In the genomic region with DNA sequence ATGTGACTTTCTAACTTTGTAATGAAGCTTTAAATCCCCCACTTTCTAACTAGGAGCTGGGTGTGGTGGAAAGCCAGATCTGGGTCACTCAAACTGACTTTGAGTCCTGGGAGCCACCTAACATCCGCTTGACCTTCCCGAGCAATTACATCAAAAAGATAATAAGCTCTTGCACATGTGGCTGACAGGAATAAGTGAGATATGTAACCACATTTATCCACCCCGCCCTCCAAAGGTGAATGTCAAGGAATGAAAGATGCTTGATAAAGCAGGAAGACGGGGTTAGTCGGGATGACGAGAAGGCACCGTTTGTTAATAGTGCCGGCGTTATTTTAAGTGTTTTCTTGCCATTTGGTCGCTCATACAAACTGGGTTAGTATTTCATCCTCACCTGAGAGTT, we compare ENCODE assay signal across 20 mouse cellular contexts. TPM values are rescaled to one million over a fixed set of nuclear protein-coding genes. Genes with fewer than 3 reads are reported as not detected.
DNase-seq lines count a peak whose midpoint lies in the region; ATAC-seq and TF ChIP-seq lines count a peak whose summit lies in the region.
"Had no signal": no experiment of that assay in that cellular context is flagged by ENCODE, and none has a peak within 500 bp of the region (broad histone marks: within the 10 kb centered on the region; RNA-seq: fewer than 3 reads in every experiment).

No protein-coding gene starts in this region.

- no peak for TF ChIP-seq CTCF in kidney, postnatal 0 days (IDR thresholded peaks at IDR 0.05; ENCODE audit: low read depth)
- TF ChIP-seq CTCF in kidney, adult 2 months (conservative IDR thresholded peaks at IDR 0.05; ENCODE audit: insufficient read depth, insufficient read length, low read depth, low read length): no peak
- no peak for TF ChIP-seq CTCF in MEL (IDR thresholded peaks at IDR 0.05 in 2 of 3, conservative IDR thresholded peaks at IDR 0.05 in 1 of 3; ENCODE audit: control insufficient read depth in 1 of 3, insufficient read depth in 1 of 3, low read depth in 2 of 3, low read length in 3 of 3, poor library complexity in 1 of 3, severe bottlenecking in 1 of 3)

- H3K9me3 ChIP-seq in kidney, postnatal 0 days (replicated peaks; ENCODE audit: low read length): no peaks in the 10 kb centered on the region
- H3K9me3 ChIP-seq in MEL (replicated peaks; ENCODE audit: insufficient read depth, low read length): no peaks in the 10 kb centered on the region
- H3K9me3 ChIP-seq in limb, embryonic 10.5 days (replicated peaks): no peaks in the 10 kb centered on the region
- H3K9me3 ChIP-seq in limb, embryonic 11.5 days (ENCODE audit: control insufficient read depth, low read length): no peaks in the 10 kb centered on the region
- H3K9me3 ChIP-seq: G1E had no signal

- H3K27ac ChIP-seq in kidney, postnatal 0 days: 0 out of 2 replicates have a peak overlapping the region, but pooled peaks have one; percentile 43
- H3K27ac ChIP-seq in kidney, adult 2 months (ENCODE audit: insufficient read depth, low read depth, low read length): no peak overlapping the region
- H3K27ac ChIP-seq in MEL (ENCODE audit: control insufficient read depth, low read depth, low read length): peak overlapping the region; percentile 75
- H3K27ac ChIP-seq in limb, embryonic 10.5 days: peak overlapping the region; percentile 19; the same call in 1 of the 2 replicates
- 0 out of 2 replicates have a peak overlapping the region, but pooled peaks have one; percentile 14 for H3K27ac ChIP-seq in limb, embryonic 11.5 days (replicated peaks; ENCODE audit: low read depth, low read length)

- no peaks in the 10 kb centered on the region for H3K36me3 ChIP-seq in kidney, postnatal 0 days (ENCODE audit: insufficient read depth, low read length)
- no peaks in the 10 kb centered on the region for H3K36me3 ChIP-seq in kidney, adult 2 months (ENCODE audit: control insufficient read depth, insufficient read depth, low read length)
- peaks cover 0 to 5% of the 10 kb centered on the region in 2 experiments; a peak in 2 of 4 replicates for H3K36me3 ChIP-seq in MEL (ENCODE audit: control insufficient read depth in 1 of 2, insufficient read depth in 2 of 2, low read length in 2 of 2)
- H3K36me3 ChIP-seq in limb, embryonic 10.5 days: peaks cover 23% of the 10 kb centered on the region
- no peaks in the 10 kb centered on the region for H3K36me3 ChIP-seq in limb, embryonic 11.5 days (ENCODE audit: control insufficient read depth, insufficient read depth, low read length)
- H3K36me3 ChIP-seq: G1E had no signal

- peak; percentile 62 to 81; a peak in 3 of 4 replicates for TF ChIP-seq EP300 in MEL (IDR thresholded peaks at IDR 0.05; ENCODE audit: low read depth in 1 of 2, low read length in 2 of 2)

- no peak overlapping the region for H3K9ac ChIP-seq in kidney, postnatal 0 days (ENCODE audit: low read depth, low read length)
- H3K9ac ChIP-seq in MEL (ENCODE audit: control insufficient read depth, low read depth, low read length, poor library complexity, severe bottlenecking): peak overlapping the region; percentile 43
- H3K9ac ChIP-seq in limb, embryonic 11.5 days (ENCODE audit: low read length): no peak overlapping the region

- peaks cover 26% of the 10 kb centered on the region; the same call in 1 of the 2 replicates for H3K4me1 ChIP-seq in kidney, postnatal 0 days (replicated peaks; ENCODE audit: insufficient read depth, low read length)
- H3K4me1 ChIP-seq in kidney, adult 2 months (ENCODE audit: control insufficient read depth, insufficient read depth, low read length): peaks cover 18% of the 10 kb centered on the region; the same call in 1 of the 2 replicates
- H3K4me1 ChIP-seq in MEL (ENCODE audit: control insufficient read depth in 1 of 2, insufficient read depth in 2 of 2, low read length in 2 of 2): peaks cover 6 to 11% of the 10 kb centered on the region in 2 experiments; a peak in 2 of 4 replicates
- peaks cover 57% of the 10 kb centered on the region for H3K4me1 ChIP-seq in limb, embryonic 10.5 days
- peaks cover 27% of the 10 kb centered on the region for H3K4me1 ChIP-seq in limb, embryonic 11.5 days (ENCODE audit: control insufficient read depth, insufficient read depth, low read length)

- no peaks in the 10 kb centered on the region for H3K79me2 ChIP-seq in MEL (ENCODE audit: control insufficient read depth, insufficient read depth, low read length, poor library complexity)

- no peak for ATAC-seq in kidney, postnatal 0 days (replicated peaks; ENCODE audit: low FRiP score, low read depth)
- ATAC-seq in limb, embryonic 11.5 days (ENCODE audit: insufficient number of reproducible peaks, low FRiP score, low TSS enrichment, low read depth): no peak
- ATAC-seq in erythroid progenitor cell, adult 5-6 weeks (replicated peaks; ENCODE audit: low FRiP score, poor library complexity, severe bottlenecking): no peak
- ATAC-seq: activated CD4-positive, CD25-positive, alpha-beta regulatory T cell, adult 4 months; CD4-positive, CD25-positive, alpha-beta regulatory T cell, adult 4 months; Patski had no signal

- no peaks in the 10 kb centered on the region for H3K27me3 ChIP-seq in kidney, postnatal 0 days (ENCODE audit: insufficient read depth, low read length)
- H3K27me3 ChIP-seq in kidney, adult 2 months (replicated peaks; ENCODE audit: control insufficient read depth, insufficient read depth, low read length): no peaks in the 10 kb centered on the region
- no peaks in the 10 kb centered on the region for H3K27me3 ChIP-seq in MEL (ENCODE audit: control insufficient read depth in 1 of 2, insufficient read depth in 2 of 2, low read length in 2 of 2)
- H3K27me3 ChIP-seq in limb, embryonic 10.5 days (ENCODE audit: low read depth, poor library complexity, severe bottlenecking): no peaks in the 10 kb centered on the region
- H3K27me3 ChIP-seq in limb, embryonic 11.5 days (ENCODE audit: control insufficient read depth, insufficient read depth, low read length): no peaks in the 10 kb centered on the region
- H3K27me3 ChIP-seq: CH12.LX, Patski had no signal

- WGBS in kidney, postnatal 0 days: 76% methylated on average over 10 of the region's 10 CpGs
- WGBS in kidney, adult 2 months: 88% methylated on average over 10 of the region's 10 CpGs
- WGBS in limb, embryonic 10.5 days: 85% methylated on average over 10 of the region's 10 CpGs
- 84% methylated on average over 10 of the region's 10 CpGs for WGBS in limb, embryonic 11.5 days

- DNase-seq in kidney, postnatal 0 days (ENCODE audit: low spot score): no peak
- no peak for DNase-seq in kidney, adult 2 months
- DNase-seq in MEL (ENCODE audit: low read depth, low spot score): peak; percentile 30
- DNase-seq in limb, embryonic 10.5 days (ENCODE audit: low spot score): no peak
- DNase-seq in limb, embryonic 11.5 days (ENCODE audit: low spot score): no peak
- DNase-seq in frontal cortex, postnatal 25 days (ENCODE audit: low spot score in 2 of 2): no peak
- no peak for DNase-seq in cerebellum, adult 11 months
- DNase-seq: adrenal gland, postnatal 10 days; adrenal gland, postnatal 14 days; adrenal gland, postnatal 25 days; B cell, adult 2 months; cerebellum, adult 11-12 months; cerebellum, adult 18-20 months; cerebellum, adult 2 months had no signal

- no peak overlapping the region for H3K4me2 ChIP-seq in kidney, postnatal 0 days (ENCODE audit: low read length)
- no peak overlapping the region for H3K4me2 ChIP-seq in limb, embryonic 11.5 days (ENCODE audit: low read depth, severe bottlenecking)

- no peak for TF ChIP-seq POLR2A in kidney, adult 2 months (IDR thresholded peaks at IDR 0.05; ENCODE audit: low read depth, low read length)
- TF ChIP-seq POLR2A in MEL (IDR thresholded peaks at IDR 0.05; ENCODE audit: control insufficient read depth in 1 of 2, insufficient read depth in 1 of 2, low read depth in 1 of 2, low read length in 2 of 2, poor library complexity in 1 of 2): no peak

- no peak overlapping the region for H3K4me3 ChIP-seq in kidney, postnatal 0 days (replicated peaks; ENCODE audit: low read depth, low read length)
- H3K4me3 ChIP-seq in kidney, adult 2 months (ENCODE audit: insufficient read depth, low read depth, low read length): no peak overlapping the region
- no peak overlapping the region; a peak in 1 of 4 replicates for H3K4me3 ChIP-seq in MEL (ENCODE audit: control insufficient read depth in 1 of 2, insufficient read depth in 1 of 2, low read depth in 2 of 2, low read length in 2 of 2)
- no peak overlapping the region for H3K4me3 ChIP-seq in limb, embryonic 10.5 days
- H3K4me3 ChIP-seq in limb, embryonic 11.5 days (ENCODE audit: low read depth, low read length): no peak overlapping the region

- no peak for TF ChIP-seq RAD21 in MEL (IDR thresholded peaks at IDR 0.05; ENCODE audit: low read depth, low read length)

TF ChIP-seq in MEL, 35 proteins besides CTCF, POLR2A, EP300 and RAD21 (continues in another document):
- TF ChIP-seq ZNF384 (IDR thresholded peaks at IDR 0.05; ENCODE audit: low read depth, low read length): no peak
- TF ChIP-seq RCOR1 (IDR thresholded peaks at IDR 0.05; ENCODE audit: low read depth, low read length): no peak
- no peak for TF ChIP-seq NRF1 (IDR thresholded peaks at IDR 0.05; ENCODE audit: insufficient read depth, low read depth, low read length, poor library complexity, severe bottlenecking)
- peak; percentile 39; the same call in 1 of the 2 replicates for TF ChIP-seq BHLHE40 (IDR thresholded peaks at IDR 0.05; ENCODE audit: borderline replicate concordance, low read depth, low read length)
- TF ChIP-seq MAX (IDR thresholded peaks at IDR 0.05; ENCODE audit: low read length): no peak
- TF ChIP-seq MEF2A (IDR thresholded peaks at IDR 0.05; ENCODE audit: extremely low read depth, insufficient replicate concordance, low read depth, low read length, poor library complexity, severe bottlenecking): no peak
- TF ChIP-seq MAZ (IDR thresholded peaks at IDR 0.05; ENCODE audit: low read depth, low read length): no peak
- no peak; the same call in 1 of the 2 replicates for TF ChIP-seq SIN3A (IDR thresholded peaks at IDR 0.05; ENCODE audit: low read length)
- TF ChIP-seq HCFC1 (IDR thresholded peaks at IDR 0.05; ENCODE audit: low read depth, low read length): no peak
- peak; percentile 63 for TF ChIP-seq ETS1 (IDR thresholded peaks at IDR 0.05; ENCODE audit: low read depth, low read length)
- no peak for TF ChIP-seq ZKSCAN1 (IDR thresholded peaks at IDR 0.05; ENCODE audit: low read depth, low read length)

RNA-seq across cellular contexts. Expression of gene Lhfpl2, which starts 41.5 kb away (rescaled TPM):
- 51.5 and 58.4 TPM in 2 replicates for polyA plus RNA-seq in kidney, postnatal 0 days (2015; fragmentation: Nextera tagmentation; extraction: Ambion mirVana)
- polyA plus RNA-seq in kidney, adult 2 months (2012; rRNA removed): 11.3 and 17.9 TPM in 2 replicates
- total RNA-seq in MEL (2012; rRNA removed): 23.1 and 24.5 TPM in 2 replicates
- polyA plus RNA-seq in MEL (2012; ENCODE audit: insufficient read depth in 1 of 2, insufficient read length in 2 of 2, low read depth in 1 of 2, low replicate concordance in 2 of 2, missing spikeins in 1 of 2): 10 to 100 TPM in 1 of 2 experiments, not detected in 1; 30.2 TPM
- 33.7 and 44.0 TPM in 2 replicates for polyA plus RNA-seq in limb, embryonic 10.5 days (2016; fragmentation: Nextera tagmentation; extraction: Ambion mirVana)
- 37.4 and 40.8 TPM in 2 replicates for polyA plus RNA-seq in limb, embryonic 11.5 days (2014; fragmentation: Nextera tagmentation; extraction: Ambion mirVana)
- total RNA-seq in erythroid progenitor cell, adult 5-6 weeks (2015; ENCODE audit: low replicate concordance): 3.6 and 6.7 TPM in 2 replicates
- 2.6 and 7.8 TPM in 2 replicates for total RNA-seq in erythroid progenitor cell, adult 5-6 weeks (2017; ENCODE audit: low replicate concordance)
- total RNA-seq: CH12.LX had no signal
- polyA plus RNA-seq: activated CD4-positive, CD25-positive, alpha-beta regulatory T cell, adult 4 months; G1E had no signal
